Comparison of ENCODE assay signal across 8 mouse cellular contexts in the genomic region with DNA sequence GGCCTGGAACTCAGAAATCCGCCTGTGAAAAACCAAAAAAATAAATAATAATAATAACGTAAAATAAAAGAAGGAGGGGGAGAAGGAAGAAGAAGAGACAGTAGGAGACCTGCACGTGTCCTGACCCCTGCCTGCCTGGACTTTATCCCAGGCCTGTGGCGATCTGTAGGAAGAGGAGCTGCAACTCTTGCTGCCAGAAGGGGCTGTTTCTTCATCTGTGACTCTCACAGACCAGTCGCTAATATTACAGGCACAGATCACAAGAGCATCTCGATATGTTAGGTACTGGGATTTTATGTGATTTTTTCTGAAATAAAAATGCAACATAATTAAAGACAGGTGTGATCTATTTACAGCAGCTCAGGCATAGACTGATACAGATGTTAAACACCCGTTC. TPM values are rescaled to one million over a fixed set of nuclear protein-coding genes. Genes with fewer than 3 reads are reported as not detected.
DNase-seq lines count a peak whose midpoint lies in the region; ATAC-seq lines count a peak whose summit lies in the region.

No protein-coding gene starts in this region.

- peak overlapping the region; percentile 92 for H3K9ac ChIP-seq in heart, embryonic 13.5 days
- H3K9ac ChIP-seq in forebrain, embryonic 16.5 days (replicated peaks; ENCODE audit: low read depth, low read length) = peak overlapping the region; percentile 93
- peak overlapping the region; percentile 74 for H3K9ac ChIP-seq in liver, embryonic 15.5 days

- no peak for DNase-seq in heart, adult 18-20 months
- DNase-seq in MEL-GATA-1-ER (ENCODE audit: extremely low read depth, low read depth) = peak; percentile 40
- no peak for DNase-seq in layer of hippocampus, adult 18-20 months (ENCODE audit: low spot score in 2 of 2)
- DNase-seq in frontal cortex, postnatal 25 days (ENCODE audit: low spot score in 2 of 2) = no peak

- peaks cover 3% of the 10 kb centered on the region; the same call in 1 of the 2 replicates for H3K9me3 ChIP-seq in heart, embryonic 13.5 days
- no peaks in the 10 kb centered on the region for H3K9me3 ChIP-seq in forebrain, embryonic 16.5 days (ENCODE audit: control insufficient read depth, low read length)
- H3K9me3 ChIP-seq in liver, embryonic 15.5 days (replicated peaks) = no peaks in the 10 kb centered on the region

- H3K36me3 ChIP-seq in heart, embryonic 13.5 days = no peaks in the 10 kb centered on the region
- H3K36me3 ChIP-seq in forebrain, embryonic 16.5 days (ENCODE audit: control insufficient read depth, insufficient read depth) = no peaks in the 10 kb centered on the region
- no peaks in the 10 kb centered on the region for H3K36me3 ChIP-seq in liver, embryonic 15.5 days (replicated peaks)

- no peaks in the 10 kb centered on the region for H3K27me3 ChIP-seq in heart, embryonic 13.5 days (replicated peaks)
- no peaks in the 10 kb centered on the region for H3K27me3 ChIP-seq in forebrain, embryonic 16.5 days (replicated peaks; ENCODE audit: control insufficient read depth, insufficient read depth, low read length)
- no peaks in the 10 kb centered on the region for H3K27me3 ChIP-seq in liver, embryonic 15.5 days

- peak overlapping the region; percentile 74 for H3K4me3 ChIP-seq in heart, embryonic 13.5 days
- H3K4me3 ChIP-seq in forebrain, embryonic 16.5 days (replicated peaks; ENCODE audit: low read length) = peak overlapping the region; percentile 61
- peak overlapping the region; percentile 93 for H3K4me3 ChIP-seq in liver, embryonic 15.5 days (replicated peaks)

- ATAC-seq in heart, embryonic 13.5 days (ENCODE audit: extremely low read depth, insufficient number of reproducible peaks, low FRiP score, low TSS enrichment) = no peak
- no peak for ATAC-seq in forebrain, embryonic 16.5 days
- no peak for ATAC-seq in liver, embryonic 15.5 days (ENCODE audit: insufficient read depth)
- ATAC-seq in erythroid progenitor cell, adult 5-6 weeks (replicated peaks; ENCODE audit: low FRiP score, poor library complexity, severe bottlenecking) = no peak

- 0 out of 2 replicates have a peak overlapping the region, but pooled peaks have one; percentile 92 for H3K27ac ChIP-seq in heart, embryonic 13.5 days (replicated peaks)
- H3K27ac ChIP-seq in forebrain, embryonic 16.5 days (ENCODE audit: low read length) = no peak overlapping the region; the same call in 1 of the 2 replicates
- 0 out of 2 replicates have a peak overlapping the region, but pooled peaks have one; percentile 81 for H3K27ac ChIP-seq in liver, embryonic 15.5 days (replicated peaks)

- H3K4me2 ChIP-seq in heart, embryonic 13.5 days = peak overlapping the region; percentile 95
- H3K4me2 ChIP-seq in forebrain, embryonic 16.5 days (ENCODE audit: low read length) = peak overlapping the region; percentile 73
- peak overlapping the region; percentile 98 for H3K4me2 ChIP-seq in liver, embryonic 15.5 days

- 16% methylated on average over 7 of the region's 7 CpGs for WGBS in heart, embryonic 13.5 days
- WGBS in forebrain, embryonic 16.5 days = 14% methylated on average over 7 of the region's 7 CpGs
- WGBS in liver, embryonic 15.5 days (ENCODE audit: insufficient replicate concordance) = 7% methylated on average over 7 of the region's 7 CpGs

- peaks cover 20% of the 10 kb centered on the region for H3K4me1 ChIP-seq in heart, embryonic 13.5 days
- peaks cover 7% of the 10 kb centered on the region for H3K4me1 ChIP-seq in forebrain, embryonic 16.5 days (replicated peaks; ENCODE audit: control insufficient read depth, insufficient read depth, low read length)
- peaks cover 27% of the 10 kb centered on the region for H3K4me1 ChIP-seq in liver, embryonic 15.5 days (replicated peaks)

RNA-seq across cellular contexts. Expression of gene Rap1gds1, which starts 1.1 kb away (rescaled TPM):
- polyA plus RNA-seq in heart, embryonic 13.5 days (2015; fragmentation: Nextera tagmentation; extraction: Ambion mirVana) = 48.3 and 48.5 TPM in 2 replicates
- total RNA-seq in heart, adult 18-20 months (2021) = 10 to 100 TPM; 26.6 to 26.8 TPM
- 71.0 and 74.2 TPM in 2 replicates for polyA plus RNA-seq in forebrain, embryonic 16.5 days (2015; fragmentation: Nextera tagmentation; extraction: Ambion mirVana)
- polyA plus RNA-seq in liver, embryonic 15.5 days (2015; fragmentation: Nextera tagmentation; extraction: Ambion mirVana) = 14.6 and 15.5 TPM in 2 replicates
- 18.9 and 20.5 TPM in 2 replicates for total RNA-seq in erythroid progenitor cell, adult 5-6 weeks (2015; ENCODE audit: low replicate concordance)
- 8.9 and 15.7 TPM in 2 replicates for total RNA-seq in erythroid progenitor cell, adult 5-6 weeks (2017; ENCODE audit: low replicate concordance)
- 100 to 1,000 TPM; 212 TPM for total RNA-seq in layer of hippocampus, adult 18-20 months (2021)

Comparison
In these comparisons a context has a peak if more than half of its experiments do, and no peak if none do; other contexts are left out.
1. RNA of gene Rap1gds1, which starts 1.1 kb away (total RNA-seq): 212 TPM in layer of hippocampus, adult 18-20 months; 26.6 to 26.8 TPM in heart, adult 18-20 months and 8.9 to 20.5 TPM in erythroid progenitor cell, adult 5-6 weeks; every median in the first group is over 4 times any median in the second.
2. Peak in every context shown above with its lines, with median percentiles within 50 percentile points of each other: H3K4me2 ChIP-seq, H3K4me3 ChIP-seq and H3K9ac ChIP-seq.